Mouse (Mus musculus): Measurements from ENCODE around the gene Tnfsf13.

- TF ChIP-seq POLR2A (IDR thresholded peaks at IDR 0.05; ENCODE audit: extremely low read depth, insufficient read depth, low read length) (no peak), CTCF (IDR thresholded peaks at IDR 0.05; ENCODE audit: low read depth, low read length) (no peak)
Observed at GRCm38 (mm10) chr11:69698574-69698973, 13.0 kb upstream of the Tnfsf13 start.

All from liver, adult 2 months (tissue).